8 mouse cellular contexts compared by ENCODE assay signal in the genomic region with DNA sequence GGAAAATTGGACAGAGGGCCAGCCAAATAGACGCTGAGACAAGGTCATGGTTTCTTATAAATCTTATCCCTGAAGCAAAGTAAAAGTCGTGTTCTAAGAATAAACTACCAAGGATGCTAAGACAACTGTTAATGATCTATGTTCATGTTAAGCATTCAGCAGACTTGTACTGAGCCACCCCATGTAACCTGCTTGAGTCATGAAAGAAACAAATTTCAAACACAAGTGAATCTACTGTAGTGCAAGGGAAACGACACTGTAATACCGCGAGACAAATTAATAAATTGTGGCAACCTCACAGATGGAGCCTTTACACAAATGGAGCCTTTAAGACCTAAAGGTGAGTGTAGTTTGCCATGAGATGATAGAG. TPM values are rescaled to one million over a fixed set of nuclear protein-coding genes. Genes with fewer than 3 reads are reported as not detected.
A peak's percentile ranks its signal among the peaks of the same experiment; 100 is the strongest.
DNase-seq lines count a peak whose midpoint lies in the region; ATAC-seq and TF ChIP-seq lines count a peak whose summit lies in the region.

No protein-coding gene starts in this region.

- no peak for DNase-seq in heart, embryonic 10.5 days (ENCODE audit: low spot score)
- no peak for DNase-seq in heart, postnatal 4 days
- no peak for DNase-seq in G1E (ENCODE audit: low spot score)
- no peak for DNase-seq in hindbrain, embryonic 10.5 days (ENCODE audit: low spot score)
- DNase-seq in layer of hippocampus, postnatal 25 days (ENCODE audit: extremely low spot score in 1 of 2, low spot score in 1 of 2): no peak
- DNase-seq in right cerebral cortex, postnatal 4 days: no peak

- TF ChIP-seq CTCF in G1E (IDR thresholded peaks at IDR 0.05; ENCODE audit: low read depth, low read length): no peak

- peak overlapping the region; percentile 67 for H3K4me3 ChIP-seq in heart, embryonic 10.5 days
- peak overlapping the region; percentile 74 for H3K4me3 ChIP-seq in G1E (ENCODE audit: low read depth, low read length)
- peak overlapping the region; percentile 77 for H3K4me3 ChIP-seq in hindbrain, embryonic 10.5 days
- peak overlapping the region; percentile 69; the same call in 1 of the 2 replicates for H3K4me3 ChIP-seq in liver, embryonic 15.5 days (replicated peaks)

- peaks cover 4% of the 10 kb centered on the region; the same call in 1 of the 2 replicates for H3K4me1 ChIP-seq in heart, embryonic 10.5 days
- peaks cover 9% of the 10 kb centered on the region for H3K4me1 ChIP-seq in G1E (ENCODE audit: insufficient read depth, low read depth, low read length)
- peaks cover 7% of the 10 kb centered on the region; the same call in 1 of the 2 replicates for H3K4me1 ChIP-seq in hindbrain, embryonic 10.5 days (replicated peaks)
- H3K4me1 ChIP-seq in liver, embryonic 15.5 days (replicated peaks): peaks cover 10% of the 10 kb centered on the region

- ATAC-seq in G1E (ENCODE audit: extremely low read depth, insufficient number of reproducible peaks, low FRiP score, poor library complexity, severe bottlenecking): no peak
- ATAC-seq in liver, embryonic 15.5 days (ENCODE audit: insufficient read depth): peak; percentile 17; the same call in 1 of the 2 replicates
- no peak for ATAC-seq in megakaryocyte-erythroid progenitor cell, adult 5-6 weeks (replicated peaks; ENCODE audit: low FRiP score, low TSS enrichment, poor library complexity, severe bottlenecking)

- no peaks in the 10 kb centered on the region for H3K27me3 ChIP-seq in heart, embryonic 10.5 days (ENCODE audit: insufficient read depth, poor library complexity, severe bottlenecking)
- H3K27me3 ChIP-seq in G1E (ENCODE audit: insufficient read depth, low read length): no peaks in the 10 kb centered on the region
- H3K27me3 ChIP-seq in hindbrain, embryonic 10.5 days (ENCODE audit: insufficient read depth, poor library complexity, severe bottlenecking): no peaks in the 10 kb centered on the region
- H3K27me3 ChIP-seq in liver, embryonic 15.5 days: no peaks in the 10 kb centered on the region

- H3K4me2 ChIP-seq in liver, embryonic 15.5 days: peak overlapping the region; percentile 92

- no peaks in the 10 kb centered on the region for H3K9me3 ChIP-seq in heart, embryonic 10.5 days
- peaks cover 4% of the 10 kb centered on the region; the same call in 1 of the 2 replicates for H3K9me3 ChIP-seq in G1E (replicated peaks)
- peaks cover 5% of the 10 kb centered on the region for H3K9me3 ChIP-seq in hindbrain, embryonic 10.5 days
- H3K9me3 ChIP-seq in liver, embryonic 15.5 days (replicated peaks): no peaks in the 10 kb centered on the region

- WGBS in heart, embryonic 10.5 days: 21% methylated on average over 5 of the region's 5 CpGs
- 23% methylated on average over 5 of the region's 5 CpGs for whole genome bisulfite sequencing in hindbrain, embryonic 10.5 days
- 27% methylated on average over 5 of the region's 5 CpGs for WGBS in liver, embryonic 15.5 days (ENCODE audit: insufficient replicate concordance)

- H3K9ac ChIP-seq in liver, embryonic 15.5 days: no peak overlapping the region

- no peaks in the 10 kb centered on the region for H3K36me3 ChIP-seq in heart, embryonic 10.5 days
- H3K36me3 ChIP-seq in G1E (replicated peaks): no peaks in the 10 kb centered on the region
- no peaks in the 10 kb centered on the region for H3K36me3 ChIP-seq in hindbrain, embryonic 10.5 days
- no peaks in the 10 kb centered on the region for H3K36me3 ChIP-seq in liver, embryonic 15.5 days (replicated peaks)

- H3K27ac ChIP-seq in heart, embryonic 10.5 days: peak overlapping the region; percentile 63; the same call in 1 of the 2 replicates
- H3K27ac ChIP-seq in hindbrain, embryonic 10.5 days: no peak overlapping the region
- H3K27ac ChIP-seq in liver, embryonic 15.5 days (replicated peaks): no peak overlapping the region

RNA-seq across cellular contexts. Expression of a gene that starts 0.3 kb away (rescaled TPM):
- 51.1 TPM in 2 replicates for polyA plus RNA-seq in heart, embryonic 10.5 days (2016; fragmentation: Nextera tagmentation; extraction: Ambion mirVana)
- total RNA-seq in heart, postnatal 4 days (2021): 10 to 100 TPM; 18.8 to 19.8 TPM
- total RNA-seq in G1E (2014; fragmentation: Nextera tagmentation) (7.1 and 9.0 TPM in 2 replicates), G1E (2017) (4.7 and 5.3 TPM in 2 replicates)
- polyA plus RNA-seq in G1E (2012): 13.3 and 15.8 TPM in 2 replicates
- 89.0 and 103 TPM in 2 replicates for polyA plus RNA-seq in hindbrain, embryonic 10.5 days (2016; fragmentation: Nextera tagmentation; extraction: Ambion mirVana)
- polyA plus RNA-seq in liver, embryonic 15.5 days (2015; fragmentation: Nextera tagmentation; extraction: Ambion mirVana): 12.3 and 15.5 TPM in 2 replicates
- 11.4 and 16.1 TPM in 2 replicates for total RNA-seq in megakaryocyte-erythroid progenitor cell, adult 5-6 weeks (2014; fragmentation: Nextera tagmentation)
- total RNA-seq in megakaryocyte-erythroid progenitor cell, adult 5-6 weeks (2017): 7.0 and 12.0 TPM in 2 replicates
- 10 to 100 TPM; 62.4 to 74.8 TPM for total RNA-seq in layer of hippocampus, postnatal 25 days (2021)

RNA-seq across cellular contexts. Expression of a gene that starts 48.0 kb away (rescaled TPM):
- 8.7 and 10.3 TPM in 2 replicates for polyA plus RNA-seq in heart, embryonic 10.5 days (2016; fragmentation: Nextera tagmentation; extraction: Ambion mirVana)
- total RNA-seq in heart, postnatal 4 days (2021): 10 to 100 TPM; 27.1 to 27.3 TPM
- 2.3 and 3.9 TPM in 2 replicates for total RNA-seq in G1E (2014; fragmentation: Nextera tagmentation)
- 6.8 and 7.2 TPM in 2 replicates for total RNA-seq in G1E (2017)
- polyA plus RNA-seq in G1E (2012): 4.1 and 5.7 TPM in 2 replicates
- 9.9 and 12.0 TPM in 2 replicates for polyA plus RNA-seq in hindbrain, embryonic 10.5 days (2016; fragmentation: Nextera tagmentation; extraction: Ambion mirVana)
- 2.6 and 2.8 TPM in 2 replicates for polyA plus RNA-seq in liver, embryonic 15.5 days (2015; fragmentation: Nextera tagmentation; extraction: Ambion mirVana)
- 11.1 and 12.3 TPM in 2 replicates for total RNA-seq in megakaryocyte-erythroid progenitor cell, adult 5-6 weeks (2014; fragmentation: Nextera tagmentation)
- 21.6 and 22.8 TPM in 2 replicates for total RNA-seq in megakaryocyte-erythroid progenitor cell, adult 5-6 weeks (2017)
- 1 to 10 TPM; 4.0 to 4.1 TPM for total RNA-seq in layer of hippocampus, postnatal 25 days (2021)
